Mouse (Mus musculus): Measurements from ENCODE around the gene Prelid1. TPM values are rescaled to one million over a fixed set of nuclear protein-coding genes. Genes with fewer than 3 reads are reported as not detected.

Gene Prelid1
- polyA plus RNA-seq (2012; fragmentation: generic; extraction: Trizol) = 100 to 1,000 TPM; 501 to 815 TPM

DNA sequence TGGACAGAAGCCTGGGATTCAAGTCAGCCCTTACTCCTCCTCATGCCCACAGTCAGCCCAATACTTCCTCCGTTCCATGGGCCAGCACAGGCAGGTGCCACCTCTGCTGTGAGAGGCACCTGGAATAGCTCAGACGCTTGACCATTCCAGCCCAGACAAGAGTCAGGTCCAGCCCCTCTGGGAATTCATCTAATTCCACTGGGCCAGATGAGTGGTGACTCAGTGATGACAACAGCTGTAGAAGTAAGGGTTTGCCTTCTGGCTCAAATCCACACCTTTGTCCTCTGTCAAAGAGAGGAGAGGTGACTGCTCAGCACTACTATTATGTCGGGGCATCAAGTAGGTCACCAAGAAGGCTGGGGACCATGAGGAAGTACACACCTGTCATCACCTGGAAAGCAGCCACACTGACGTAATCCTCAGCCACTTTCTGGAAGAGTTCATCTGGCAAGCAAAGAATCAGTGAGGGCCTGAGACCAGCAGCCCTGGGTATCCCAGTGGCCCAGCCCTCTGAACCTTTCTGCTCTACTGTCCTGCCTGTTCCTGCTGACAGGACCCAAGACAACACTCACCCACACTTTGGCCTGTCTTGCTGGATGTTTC lies at the start of gene Prelid1:
TSS of gene Prelid1 (plus strand) at position 570 of the 603 bp plus-strand sequence.

GRCm38 (mm10) chr13:55321434-55322129 lies 1.3 kb downstream of the Prelid1 start, which contains the start of gene Rab24:
Gene Rab24, minus strand, starts transcription at chr13:55321946.

GRCm38 (mm10) chr13:55329683-55330566 lies 9.6 kb downstream of the Prelid1 start, which contains the start of gene Mxd3:
Gene Mxd3, minus strand, starts transcription at chr13:55329823.

GRCm38 (mm10) chr13:55362453-55363060 lies 42.3 kb downstream of the Prelid1 start, which contains the start of gene Lman2:
Gene Lman2, minus strand, starts transcription at chr13:55362783.

DNA sequence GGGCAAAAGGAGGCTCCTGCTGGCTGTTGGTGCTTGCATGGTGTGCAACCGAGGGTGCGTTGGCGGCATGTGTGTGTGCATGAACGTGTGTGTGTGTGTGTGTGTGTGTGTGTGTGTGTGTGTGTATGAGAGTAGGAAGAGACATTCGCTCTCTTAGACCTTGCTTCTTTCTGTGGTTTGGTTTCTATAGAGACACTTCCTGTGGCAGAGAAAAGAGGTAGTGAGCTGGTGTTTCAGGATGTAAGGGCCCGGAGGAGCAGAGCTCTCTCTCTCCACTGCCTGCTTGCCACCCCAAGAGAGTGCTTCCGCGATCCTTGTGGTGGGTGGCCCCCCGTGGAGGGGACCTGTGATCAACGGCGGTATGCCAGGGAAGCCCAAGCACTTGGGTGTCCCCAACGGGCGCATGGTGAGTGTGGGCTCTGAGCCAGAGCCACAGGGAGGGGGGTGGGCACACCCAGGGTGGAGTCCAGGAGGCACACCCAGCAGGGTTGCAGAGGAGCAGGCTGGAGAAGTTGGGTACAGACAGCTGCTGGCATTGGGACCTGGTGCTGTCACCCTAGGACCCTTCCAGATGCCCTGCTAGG lies 49.3 kb downstream of the Prelid1 start, which contains the start of gene Rgs14:
TSS of gene Rgs14 (plus strand) at position 202 of the 584 bp plus-strand sequence.

Other genes with a start within 250 kb of the Prelid1 start
- 10 to 100 TPM in 1 of 2 experiments, 1 to 10 TPM in 1; 2.8 to 12.8 TPM for gene Uimc1, start 220.2 kb upstream of the Prelid1 start, polyA plus RNA-seq (2012; fragmentation: generic; extraction: Trizol)
- gene Zfp346, start 215.2 kb upstream of the Prelid1 start, polyA plus RNA-seq (2012; fragmentation: generic; extraction: Trizol) = 10 to 100 TPM in 1 of 2 experiments, 1 to 10 TPM in 1; 3.8 to 16.6 TPM
- gene Gm17617, start 187.0 kb upstream of the Prelid1 start, polyA plus RNA-seq (2012; fragmentation: generic; extraction: Trizol) = not detected
- gene Fgfr4, start 167.9 kb upstream of the Prelid1 start, polyA plus RNA-seq (2012; fragmentation: generic; extraction: Trizol) = under 1 TPM in 1 of 2 experiments, not detected in 1; 0.11 TPM
- 10 to 100 TPM in 1 of 2 experiments, 1 to 10 TPM in 1; 1.4 to 10.3 TPM for gene Nsd1, start 110.7 kb upstream of the Prelid1 start, polyA plus RNA-seq (2012; fragmentation: generic; extraction: Trizol)
- gene Rab24, start 1.4 kb downstream of the Prelid1 start, polyA plus RNA-seq (2012; fragmentation: generic; extraction: Trizol) = 10 to 100 TPM; 42.3 to 74.0 TPM
- gene Mxd3, start 9.3 kb downstream of the Prelid1 start, polyA plus RNA-seq (2012; fragmentation: generic; extraction: Trizol) = 10 to 100 TPM; 56.2 to 85.5 TPM
- 100 to 1,000 TPM in 1 of 2 experiments, 10 to 100 TPM in 1; 98.4 to 103 TPM for gene Lman2, start 42.3 kb downstream of the Prelid1 start, polyA plus RNA-seq (2012; fragmentation: generic; extraction: Trizol)
- under 1 TPM in 1 of 2 experiments, not detected in 1; 0.07 TPM for gene Rgs14, start 49.2 kb downstream of the Prelid1 start, polyA plus RNA-seq (2012; fragmentation: generic; extraction: Trizol)
- gene Slc34a1, start 77.7 kb downstream of the Prelid1 start, polyA plus RNA-seq (2012; fragmentation: generic; extraction: Trizol) = not detected
- not detected for gene Pfn3, start 94.7 kb downstream of the Prelid1 start, polyA plus RNA-seq (2012; fragmentation: generic; extraction: Trizol)
- not detected for gene F12, start 106.3 kb downstream of the Prelid1 start, polyA plus RNA-seq (2012; fragmentation: generic; extraction: Trizol)
- 10 to 100 TPM; 43.0 to 50.7 TPM for gene Grk6, start 124.6 kb downstream of the Prelid1 start, polyA plus RNA-seq (2012; fragmentation: generic; extraction: Trizol)
- 1 to 10 TPM; 2.8 to 4.0 TPM for gene Prr7, start 143.8 kb downstream of the Prelid1 start, polyA plus RNA-seq (2012; fragmentation: generic; extraction: Trizol)
- 10 to 100 TPM in 1 of 2 experiments, 1 to 10 TPM in 1; 2.5 to 20.5 TPM for gene Dbn1, start 167.6 kb downstream of the Prelid1 start, polyA plus RNA-seq (2012; fragmentation: generic; extraction: Trizol)
- 100 to 1,000 TPM in 1 of 2 experiments, 10 to 100 TPM in 1; 68.4 to 106 TPM for gene Pdlim7, start 193.2 kb downstream of the Prelid1 start, polyA plus RNA-seq (2012; fragmentation: generic; extraction: Trizol)
- 1 to 10 TPM in 1 of 2 experiments, under 1 TPM in 1; 0.34 to 1.7 TPM for gene Dok3, start 208.8 kb downstream of the Prelid1 start, polyA plus RNA-seq (2012; fragmentation: generic; extraction: Trizol)
- 10 to 100 TPM; 49.9 to 50.1 TPM for gene Ddx41, start 216.2 kb downstream of the Prelid1 start, polyA plus RNA-seq (2012; fragmentation: generic; extraction: Trizol)

Measured in C3H10T1/2 (cell line).